ENCODE assay signal across 8 mouse cellular contexts in genomic region chr9:21031251-21031895, GRCm38 (mm10). TPM values are rescaled to one million over a fixed set of nuclear protein-coding genes. Genes with fewer than 3 reads are reported as not detected.
DNase-seq lines count a peak whose midpoint lies in the region; ATAC-seq and TF ChIP-seq lines count a peak whose summit lies in the region.

No protein-coding gene starts in this region.

- WGBS in heart, embryonic 12.5 days: under 1% methylated on average over 34 of the region's 36 CpGs
- under 1% methylated on average over 36 of the region's 36 CpGs for WGBS in kidney, postnatal 0 days
- WGBS in liver, embryonic 11.5 days: under 1% methylated on average over 36 of the region's 36 CpGs

- H3K4me1 ChIP-seq in erythroblast, embryonic 14.5 days (ENCODE audit: control insufficient read depth): peaks cover 84% of the 10 kb centered on the region
- H3K4me1 ChIP-seq in heart, embryonic 12.5 days (replicated peaks): peaks cover 62% of the 10 kb centered on the region
- peaks cover 29% of the 10 kb centered on the region for H3K4me1 ChIP-seq in kidney, postnatal 0 days (replicated peaks; ENCODE audit: insufficient read depth, low read length)
- peaks cover 46% of the 10 kb centered on the region for H3K4me1 ChIP-seq in liver, embryonic 11.5 days (replicated peaks; ENCODE audit: control insufficient read depth, insufficient read depth, low read length)

- peak overlapping the region; percentile 57 for H3K9ac ChIP-seq in heart, embryonic 12.5 days
- no peak overlapping the region for H3K9ac ChIP-seq in kidney, postnatal 0 days (ENCODE audit: low read depth, low read length)
- peak overlapping the region; percentile 48 for H3K9ac ChIP-seq in liver, embryonic 11.5 days (ENCODE audit: low read depth, low read length)

- DNase-seq in adrenal gland, adult 18-20 months (ENCODE audit: low spot score in 2 of 2): peak; percentile 55 to 56
- peak; percentile 80 for DNase-seq in kidney, postnatal 0 days (ENCODE audit: low spot score)
- DNase-seq in liver, embryonic 11.5 days (ENCODE audit: low spot score): no peak
- peak; percentile 67 for DNase-seq in neural tube, embryonic 10.5 days (ENCODE audit: extremely low spot score, low spot score)
- peak; percentile 75 for DNase-seq in testis, postnatal 10 days (ENCODE audit: low spot score)

- no peaks in the 10 kb centered on the region for H3K79me3 ChIP-seq in C2C12 (ENCODE audit: low read depth)

- peak overlapping the region; percentile 94 for H3K4me2 ChIP-seq in heart, embryonic 12.5 days
- H3K4me2 ChIP-seq in kidney, postnatal 0 days (ENCODE audit: low read length): peak overlapping the region; percentile 93
- peak overlapping the region; percentile 100 for H3K4me2 ChIP-seq in liver, embryonic 11.5 days

- H3K79me2 ChIP-seq in C2C12 (ENCODE audit: control insufficient read depth, insufficient read depth): no peaks in the 10 kb centered on the region

- TF ChIP-seq CTCF in C2C12 (IDR thresholded peaks at IDR 0.05; ENCODE audit: control insufficient read depth, insufficient read depth, insufficient read length): no peak
- TF ChIP-seq CTCF in kidney, postnatal 0 days (IDR thresholded peaks at IDR 0.05; ENCODE audit: low read depth): no peak

- no peaks in the 10 kb centered on the region for H3K36me3 ChIP-seq in C2C12 (ENCODE audit: control insufficient read depth, insufficient read depth)
- peaks cover 49% of the 10 kb centered on the region for H3K36me3 ChIP-seq in erythroblast, embryonic 14.5 days (ENCODE audit: control insufficient read depth)
- no peaks in the 10 kb centered on the region for H3K36me3 ChIP-seq in heart, embryonic 12.5 days
- no peaks in the 10 kb centered on the region for H3K36me3 ChIP-seq in kidney, postnatal 0 days (ENCODE audit: insufficient read depth, low read length)
- no peaks in the 10 kb centered on the region for H3K36me3 ChIP-seq in liver, embryonic 11.5 days (ENCODE audit: control insufficient read depth, insufficient read depth, low read length)

- H3K4me3 ChIP-seq in C2C12 (ENCODE audit: insufficient read depth, poor library complexity, severe bottlenecking): peak overlapping the region; percentile 26
- H3K4me3 ChIP-seq in erythroblast, embryonic 14.5 days (replicated peaks): peak overlapping the region; percentile 70
- H3K4me3 ChIP-seq in heart, embryonic 12.5 days: peak overlapping the region; percentile 55
- peak overlapping the region; percentile 44 for H3K4me3 ChIP-seq in kidney, postnatal 0 days (replicated peaks; ENCODE audit: low read depth, low read length)
- H3K4me3 ChIP-seq in liver, embryonic 11.5 days (ENCODE audit: low read depth, low read length): peak overlapping the region; percentile 65

- peak overlapping the region; percentile 52 for H3ac ChIP-seq in C2C12 (ENCODE audit: control insufficient read depth, insufficient read length, low read depth)

- H3K27me3 ChIP-seq in C2C12 (ENCODE audit: control insufficient read depth, insufficient read depth, insufficient read length): peaks cover 10% of the 10 kb centered on the region
- peaks cover 50% of the 10 kb centered on the region for H3K27me3 ChIP-seq in erythroblast, embryonic 14.5 days (ENCODE audit: control insufficient read depth)
- H3K27me3 ChIP-seq in heart, embryonic 12.5 days (replicated peaks): peaks cover 84% of the 10 kb centered on the region
- peaks cover 34% of the 10 kb centered on the region for H3K27me3 ChIP-seq in kidney, postnatal 0 days (ENCODE audit: insufficient read depth, low read length)
- H3K27me3 ChIP-seq in liver, embryonic 11.5 days (replicated peaks; ENCODE audit: control insufficient read depth, insufficient read depth, low read length): peaks cover 48% of the 10 kb centered on the region

- peaks cover 13% of the 10 kb centered on the region for H3K9me3 ChIP-seq in erythroblast, embryonic 14.5 days (ENCODE audit: control insufficient read depth, low read length)
- H3K9me3 ChIP-seq in heart, embryonic 12.5 days (replicated peaks): no peaks in the 10 kb centered on the region
- no peaks in the 10 kb centered on the region for H3K9me3 ChIP-seq in kidney, postnatal 0 days (replicated peaks; ENCODE audit: low read length)
- H3K9me3 ChIP-seq in liver, embryonic 11.5 days (ENCODE audit: control insufficient read depth, low read length): no peaks in the 10 kb centered on the region

- peak; percentile 10; the same call in 1 of the 2 replicates for ATAC-seq in heart, embryonic 12.5 days (ENCODE audit: insufficient number of reproducible peaks, low FRiP score)
- peak; percentile 2; the same call in 1 of the 2 replicates for ATAC-seq in kidney, postnatal 0 days (replicated peaks; ENCODE audit: low FRiP score, low read depth)
- ATAC-seq in liver, embryonic 11.5 days (replicated peaks; ENCODE audit: low FRiP score): peak; percentile 3; the same call in 1 of the 2 replicates

- no peak overlapping the region for H3K27ac ChIP-seq in heart, embryonic 12.5 days (ENCODE audit: poor library complexity, severe bottlenecking)
- H3K27ac ChIP-seq in kidney, postnatal 0 days: no peak overlapping the region
- H3K27ac ChIP-seq in liver, embryonic 11.5 days (ENCODE audit: low read depth, low read length): peak overlapping the region; percentile 77

TF ChIP-seq in C2C12, 6 proteins besides CTCF, POLR2A, EP300 and RAD21:
- no peak for TF ChIP-seq MYOD1 (IDR thresholded peaks at IDR 0.05; ENCODE audit: control insufficient read depth, insufficient read length, low read depth)
- TF ChIP-seq USF1 (IDR thresholded peaks at IDR 0.05; ENCODE audit: low read depth): no peak
- no peak for TF ChIP-seq MYOG (IDR thresholded peaks at IDR 0.05; ENCODE audit: control insufficient read depth, extremely low read depth, insufficient read length)
- no peak for TF ChIP-seq MAX (IDR thresholded peaks at IDR 0.05)
- no peak for TF ChIP-seq FOSL1 (IDR thresholded peaks at IDR 0.05; ENCODE audit: insufficient read depth, low read length, poor library complexity, severe bottlenecking)
- TF ChIP-seq CEBPB (IDR thresholded peaks at IDR 0.05; ENCODE audit: low read depth): no peak
TF ChIP-seq in C2C12: peak in this region for 0.

RNA-seq across cellular contexts. Expression of gene Icam5, which starts 0.5 kb away (rescaled TPM):
- polyA plus RNA-seq in C2C12 (2012; fragmentation: generic; extraction: Trizol): 0.46 TPM
- total RNA-seq in adrenal gland, adult 18-20 months (2021): under 1 TPM; 0.13 to 0.23 TPM
- polyA plus RNA-seq in erythroblast, embryonic 14.5 days (2012): 0.63 and 0.86 TPM in 2 replicates
- polyA plus RNA-seq in heart, embryonic 12.5 days (2016; fragmentation: Nextera tagmentation; extraction: Ambion mirVana): not detected in 2 replicates
- 0.21 and 0.27 TPM in 2 replicates for polyA plus RNA-seq in kidney, postnatal 0 days (2015; fragmentation: Nextera tagmentation; extraction: Ambion mirVana)
- 0.37 and 0.44 TPM in 2 replicates for polyA plus RNA-seq in liver, embryonic 11.5 days (2014; fragmentation: Nextera tagmentation; extraction: Ambion mirVana)

RNA-seq across cellular contexts. Expression of gene Icam4, which starts 2.2 kb away (rescaled TPM):
- 0.43 TPM for polyA plus RNA-seq in C2C12 (2012; fragmentation: generic; extraction: Trizol)
- total RNA-seq in adrenal gland, adult 18-20 months (2021): 1 to 10 TPM; 1.2 to 4.8 TPM
- polyA plus RNA-seq in erythroblast, embryonic 14.5 days (2012): 105 and 134 TPM in 2 replicates
- 5.6 and 8.1 TPM in 2 replicates for polyA plus RNA-seq in heart, embryonic 12.5 days (2016; fragmentation: Nextera tagmentation; extraction: Ambion mirVana)
- 0.26 and 0.50 TPM in 2 replicates for polyA plus RNA-seq in kidney, postnatal 0 days (2015; fragmentation: Nextera tagmentation; extraction: Ambion mirVana)
- 146 and 147 TPM in 2 replicates for polyA plus RNA-seq in liver, embryonic 11.5 days (2014; fragmentation: Nextera tagmentation; extraction: Ambion mirVana)

RNA-seq across cellular contexts. Expression of gene Icam1, which starts 15.6 kb away (rescaled TPM):
- polyA plus RNA-seq in C2C12 (2012; fragmentation: generic; extraction: Trizol): 0.09 TPM
- total RNA-seq in adrenal gland, adult 18-20 months (2021): 10 to 100 TPM in 1 of 2 experiments, 1 to 10 TPM in 1; 9.0 to 31.8 TPM
- polyA plus RNA-seq in erythroblast, embryonic 14.5 days (2012): 0.04 and 0.11 TPM in 2 replicates
- 8.9 and 9.3 TPM in 2 replicates for polyA plus RNA-seq in heart, embryonic 12.5 days (2016; fragmentation: Nextera tagmentation; extraction: Ambion mirVana)
- 12.3 and 13.4 TPM in 2 replicates for polyA plus RNA-seq in kidney, postnatal 0 days (2015; fragmentation: Nextera tagmentation; extraction: Ambion mirVana)
- polyA plus RNA-seq in liver, embryonic 11.5 days (2014; fragmentation: Nextera tagmentation; extraction: Ambion mirVana): 12.2 and 13.0 TPM in 2 replicates

RNA-seq across cellular contexts. Expression of gene Mrpl4, which starts 28.8 kb away (rescaled TPM):
- 107 TPM for polyA plus RNA-seq in C2C12 (2012; fragmentation: generic; extraction: Trizol)
- 100 to 1,000 TPM; 122 to 124 TPM for total RNA-seq in adrenal gland, adult 18-20 months (2021)
- polyA plus RNA-seq in erythroblast, embryonic 14.5 days (2012): 11.7 and 15.4 TPM in 2 replicates
- polyA plus RNA-seq in heart, embryonic 12.5 days (2016; fragmentation: Nextera tagmentation; extraction: Ambion mirVana): 123 and 126 TPM in 2 replicates
- 155 and 158 TPM in 2 replicates for polyA plus RNA-seq in kidney, postnatal 0 days (2015; fragmentation: Nextera tagmentation; extraction: Ambion mirVana)
- 138 and 145 TPM in 2 replicates for polyA plus RNA-seq in liver, embryonic 11.5 days (2014; fragmentation: Nextera tagmentation; extraction: Ambion mirVana)

RNA-seq across cellular contexts. Expression of gene Zglp1, which starts 35.5 kb away (rescaled TPM):
- polyA plus RNA-seq in C2C12 (2012; fragmentation: generic; extraction: Trizol): 0.43 TPM
- not detected for total RNA-seq in adrenal gland, adult 18-20 months (2021)
- 1.4 and 1.9 TPM in 2 replicates for polyA plus RNA-seq in erythroblast, embryonic 14.5 days (2012)
- 1.0 and 1.1 TPM in 2 replicates for polyA plus RNA-seq in heart, embryonic 12.5 days (2016; fragmentation: Nextera tagmentation; extraction: Ambion mirVana)
- 0.29 TPM in 1 of 2 replicates, not detected in the other for polyA plus RNA-seq in kidney, postnatal 0 days (2015; fragmentation: Nextera tagmentation; extraction: Ambion mirVana)
- polyA plus RNA-seq in liver, embryonic 11.5 days (2014; fragmentation: Nextera tagmentation; extraction: Ambion mirVana): 0.67 and 1.4 TPM in 2 replicates

Comparison
In these comparisons a context has a peak if more than half of its experiments do, and no peak if none do; other contexts are left out.
1. RNA of gene Icam4, which starts 2.2 kb away (polyA plus RNA-seq): 146 to 147 TPM in liver, embryonic 11.5 days and 105 to 134 TPM in erythroblast, embryonic 14.5 days; 5.6 to 8.1 TPM in heart, embryonic 12.5 days, 0.43 TPM in C2C12 (single experiment) and 0.26 to 0.50 TPM in kidney, postnatal 0 days; every median in the first group is over 10 times any median in the second.
2. Peak in every context shown above with its lines, with median percentiles within 50 percentile points of each other: H3K4me3 ChIP-seq, ATAC-seq and H3K4me2 ChIP-seq.